Mouse (Mus musculus) cerebellum, adult 11 months (tissue): ENCODE measurements around the gene Eva1c.
"Not testable (repeated sequence)": the region's sequence is repeated elsewhere in the genome, so short reads cannot be mapped to it uniquely, and the experiment has no call there.

ENCODE experiments used
- DNase-seq: peaks from one replicate; pipeline ENCODE4 v3.0.0; 2022

The Eva1c gene

GRCm38 (mm10) chr16:90826457-90826856 lies at the start of gene Eva1c:
Gene Eva1c, plus strand, starts transcription at chr16:90826719.
- no peak for DNase-seq

- no peak for DNase-seq
Measured at GRCm38 (mm10) chr16:90779783-90780182, 46.7 kb upstream of the Eva1c start.

- DNase-seq: no peak
Measured at GRCm38 (mm10) chr16:90783302-90783701, 43.2 kb upstream of the Eva1c start.

GRCm38 (mm10) chr16:90785257-90785656 lies 41.3 kb upstream of the Eva1c start:
- no peak for DNase-seq

GRCm38 (mm10) chr16:90788580-90788979 lies 37.9 kb upstream of the Eva1c start:
- no peak for DNase-seq

GRCm38 (mm10) chr16:90790946-90791345 lies 35.6 kb upstream of the Eva1c start:
- no peak for DNase-seq

- DNase-seq: no peak
Measured at GRCm38 (mm10) chr16:90792066-90792465, 34.5 kb upstream of the Eva1c start.

DNA sequence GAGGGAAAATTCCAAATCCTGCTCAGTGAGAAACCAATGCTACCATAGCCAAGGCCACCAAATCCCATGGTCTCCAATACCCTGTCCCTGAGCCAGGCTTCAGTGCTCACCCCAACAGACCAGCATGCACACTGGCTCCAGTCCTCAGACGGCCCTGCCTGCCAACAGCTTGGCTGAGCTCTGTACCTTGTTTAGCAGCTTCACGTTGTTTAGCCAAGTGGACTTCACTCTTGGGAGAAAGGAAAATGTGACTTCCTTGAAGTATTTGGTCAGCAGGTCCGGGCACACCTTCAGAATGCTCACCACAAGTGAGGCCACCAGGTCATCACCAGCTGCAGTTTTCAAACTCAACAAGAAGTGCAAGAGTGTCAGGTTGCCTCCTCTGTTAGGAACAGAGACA lies 34.0 kb upstream of the Eva1c start:
- DNase-seq: no peak

- no peak for DNase-seq
Measured at GRCm38 (mm10) chr16:90794708-90795107, 31.8 kb upstream of the Eva1c start.

DNA sequence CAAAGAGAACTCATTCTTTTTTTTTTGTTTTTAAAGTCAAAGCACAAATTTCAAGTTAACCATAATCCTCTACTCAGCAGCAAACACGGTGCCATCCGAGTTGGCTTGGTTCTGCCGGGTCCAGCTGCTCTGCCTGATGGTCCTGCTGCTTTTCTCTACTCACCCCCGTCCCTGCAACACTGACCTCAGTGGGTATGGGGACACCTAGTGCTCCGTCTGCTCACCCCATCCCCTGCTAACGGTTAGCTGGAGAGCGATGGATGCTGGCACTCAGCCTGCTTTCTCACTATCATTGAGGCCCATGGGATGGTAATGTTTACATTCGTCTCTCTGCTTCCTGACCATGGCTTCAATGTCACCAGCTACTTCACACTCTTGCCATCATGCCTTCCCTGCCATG lies 28.1 kb upstream of the Eva1c start:
- no peak for DNase-seq

- no peak for DNase-seq
Measured at GRCm38 (mm10) chr16:90798848-90799247, 27.7 kb upstream of the Eva1c start.

DNA sequence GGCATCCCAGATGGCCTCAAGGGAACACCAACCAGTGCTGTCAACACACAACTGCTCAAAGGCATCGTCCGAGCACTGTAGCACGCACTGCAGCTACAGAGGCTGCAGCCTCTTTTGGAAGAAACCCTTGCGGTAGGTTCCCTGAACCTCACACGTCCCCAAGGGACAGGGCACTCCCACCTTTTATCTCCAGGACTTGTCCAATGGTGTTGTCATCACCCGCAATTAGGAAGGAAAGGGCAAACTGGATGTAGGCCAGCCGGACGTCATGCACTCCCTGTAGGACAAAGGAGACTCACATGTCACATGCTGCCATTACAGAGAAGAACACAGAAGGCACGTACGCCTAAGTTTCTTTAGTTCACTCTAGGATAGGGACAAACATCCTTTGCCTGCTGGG lies 26.7 kb upstream of the Eva1c start:
- no peak for DNase-seq

- no peak for DNase-seq
Measured at GRCm38 (mm10) chr16:90801251-90801650, 25.3 kb upstream of the Eva1c start.

DNA sequence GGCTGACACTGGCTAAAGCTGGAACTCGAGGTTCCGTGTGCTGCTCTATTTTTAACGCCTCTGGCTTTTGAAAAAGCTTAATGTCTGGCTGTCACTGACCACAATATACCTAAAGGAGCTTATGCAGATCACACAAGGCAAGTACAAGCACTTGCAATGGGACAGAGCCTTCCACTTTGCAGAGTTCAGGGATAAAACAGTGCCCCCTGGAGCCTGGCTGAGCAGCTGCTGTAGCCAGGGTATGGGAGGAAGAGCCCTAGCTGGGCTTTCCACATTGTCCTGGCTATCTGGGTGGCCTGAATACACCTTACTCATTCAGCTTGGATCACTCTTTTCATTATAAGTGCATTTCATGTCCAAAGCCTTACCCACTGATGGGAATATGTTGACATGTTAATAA lies 24.6 kb upstream of the Eva1c start:
- no peak for DNase-seq

DNA sequence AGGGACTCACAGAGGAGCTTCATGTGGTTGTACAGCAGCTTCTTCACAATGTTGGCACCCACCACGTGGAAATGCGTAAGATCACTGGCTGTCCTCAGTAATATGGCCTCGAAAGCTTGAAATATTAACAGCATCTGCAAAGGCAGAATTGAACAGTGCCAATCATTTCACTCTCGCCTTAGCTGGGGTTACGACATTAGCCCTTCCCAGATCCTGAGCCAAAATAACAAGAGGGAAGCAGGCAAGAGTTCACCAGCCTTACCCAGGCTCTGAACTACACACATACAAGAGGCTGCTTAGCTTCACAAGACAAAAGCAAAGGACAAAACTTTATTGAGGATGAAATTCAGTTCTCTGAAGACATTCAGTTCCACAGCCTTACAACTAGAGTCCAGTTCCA lies 22.1 kb upstream of the Eva1c start:
- DNase-seq: no peak

DNA sequence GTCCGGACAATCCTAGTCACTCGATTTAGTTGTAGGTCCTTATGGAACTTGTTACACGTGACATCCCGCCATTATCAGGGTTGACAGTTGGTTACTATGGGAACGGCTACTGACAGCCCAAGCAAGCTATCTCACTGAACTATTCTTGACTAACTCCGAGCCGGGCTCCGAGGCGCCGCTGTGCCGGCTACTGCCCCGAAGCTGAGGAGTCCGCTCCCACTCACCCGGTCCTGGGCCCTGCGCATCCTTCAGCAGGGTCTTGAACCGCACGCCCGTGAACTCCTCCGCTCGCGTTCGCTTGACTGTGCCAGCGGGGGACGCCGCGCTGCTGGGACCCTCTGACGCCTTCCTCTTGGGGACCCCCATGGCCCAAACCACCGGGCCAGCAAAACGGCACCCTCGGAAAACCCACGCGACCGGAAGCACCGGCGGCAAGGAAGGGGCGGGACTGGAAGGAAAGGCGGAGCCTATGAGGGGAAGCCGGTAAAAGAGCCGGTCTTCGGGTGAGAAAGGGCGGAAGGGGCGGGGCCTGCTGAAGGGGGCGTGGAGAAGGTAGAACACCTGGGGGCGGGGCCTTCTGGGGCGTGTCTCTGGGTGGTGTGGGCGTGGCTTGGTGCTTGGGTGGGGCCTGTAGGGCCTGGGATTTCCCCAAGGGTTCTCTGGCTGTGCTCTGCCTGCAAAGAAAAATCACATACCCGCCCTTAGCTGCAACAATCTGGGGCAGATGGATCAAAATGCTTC lies 16.4 kb upstream of the Eva1c start, which contains the start of gene Urb1:
Gene Urb1, minus strand, starts transcription at position 439 of the 741 bp plus-strand sequence.
- peak; percentile 99 for DNase-seq

GRCm38 (mm10) chr16:90810716-90811256 lies 15.7 kb upstream of the Eva1c start:
- no peak for DNase-seq

GRCm38 (mm10) chr16:90812086-90812485 lies 14.4 kb upstream of the Eva1c start:
- DNase-seq: no peak

- no peak for DNase-seq
Measured at GRCm38 (mm10) chr16:90820326-90820725, 6.2 kb upstream of the Eva1c start.

DNA sequence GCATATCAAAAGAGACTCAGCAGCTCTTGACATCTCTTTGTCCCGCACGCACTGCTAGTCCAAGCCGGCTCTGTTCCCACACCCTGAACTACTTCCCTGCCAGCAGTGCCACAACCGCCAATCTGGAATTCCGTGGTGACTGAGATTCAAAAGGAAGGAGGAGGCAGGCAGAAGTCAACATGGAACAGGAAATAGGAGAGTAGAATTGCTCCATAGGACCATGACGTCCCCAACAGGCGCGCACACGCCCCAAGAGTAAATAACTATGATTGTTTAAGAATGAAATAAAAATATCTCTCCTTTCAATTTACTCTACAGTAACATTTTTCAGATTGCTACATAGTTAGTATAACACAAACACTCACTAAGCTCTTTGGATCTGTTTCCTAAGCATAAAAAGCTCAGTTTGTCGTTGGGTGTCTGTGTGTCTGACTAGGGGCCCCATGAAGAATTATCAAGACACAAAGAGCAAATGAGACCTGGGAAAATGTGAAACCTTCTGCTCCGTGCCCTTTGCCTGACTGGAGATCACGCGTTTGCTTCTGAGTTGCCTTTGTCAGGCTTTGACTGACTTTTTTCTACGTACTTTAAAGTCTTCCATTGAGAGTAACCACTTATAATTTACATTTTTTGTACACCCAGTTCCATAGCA lies 5.3 kb upstream of the Eva1c start:
- DNase-seq: no peak

DNA sequence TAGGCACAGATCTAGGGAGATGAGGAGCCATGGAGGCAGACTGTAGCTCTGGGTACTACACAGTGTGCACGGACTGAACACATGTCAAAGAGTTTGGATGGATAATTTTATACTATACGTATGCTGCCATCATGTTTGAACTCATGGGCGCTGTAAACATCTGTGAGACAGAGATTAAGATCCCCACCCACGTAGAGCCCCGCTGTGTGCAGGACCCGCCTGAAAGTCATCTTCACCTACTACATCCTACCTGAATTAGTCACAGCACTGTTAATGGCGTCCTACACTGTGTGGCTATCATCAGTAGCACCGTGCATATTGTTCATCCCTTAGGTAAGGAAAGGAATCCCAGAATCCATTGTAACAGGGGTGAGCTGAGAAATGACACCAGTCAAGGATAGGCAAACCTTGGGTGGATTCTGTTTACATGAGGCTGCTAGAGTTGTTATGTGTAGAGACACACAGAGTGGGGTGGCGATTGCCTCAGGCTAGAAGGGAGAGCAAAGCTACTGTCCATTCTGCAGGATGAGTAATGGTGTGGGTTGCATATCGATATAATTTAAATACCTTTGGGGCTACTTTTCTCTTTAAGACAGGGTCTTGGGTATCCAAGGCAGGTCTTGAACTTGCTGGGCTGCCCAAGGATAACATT lies 4.1 kb upstream of the Eva1c start:
- DNase-seq: no peak

DNA sequence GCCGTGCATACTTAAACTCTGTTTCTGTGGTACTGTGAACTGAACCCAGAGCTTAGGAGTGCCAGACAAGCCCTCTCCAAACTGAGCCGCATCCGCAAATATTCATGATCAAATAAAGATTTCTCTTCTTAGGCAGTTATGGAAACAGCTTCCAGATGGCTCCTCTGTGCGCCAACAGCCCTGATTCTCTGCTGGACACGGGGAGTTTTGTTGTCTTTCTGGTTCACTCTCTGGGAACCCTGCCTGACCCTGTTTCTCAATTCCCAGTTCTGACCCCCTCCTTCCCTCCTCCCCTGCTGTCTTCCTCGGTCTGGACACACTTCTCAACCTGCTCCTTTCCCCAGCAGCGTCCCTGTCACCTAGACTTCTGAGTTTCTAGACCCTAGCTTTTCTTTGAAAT lies 3.5 kb upstream of the Eva1c start:
- DNase-seq: no peak

DNA sequence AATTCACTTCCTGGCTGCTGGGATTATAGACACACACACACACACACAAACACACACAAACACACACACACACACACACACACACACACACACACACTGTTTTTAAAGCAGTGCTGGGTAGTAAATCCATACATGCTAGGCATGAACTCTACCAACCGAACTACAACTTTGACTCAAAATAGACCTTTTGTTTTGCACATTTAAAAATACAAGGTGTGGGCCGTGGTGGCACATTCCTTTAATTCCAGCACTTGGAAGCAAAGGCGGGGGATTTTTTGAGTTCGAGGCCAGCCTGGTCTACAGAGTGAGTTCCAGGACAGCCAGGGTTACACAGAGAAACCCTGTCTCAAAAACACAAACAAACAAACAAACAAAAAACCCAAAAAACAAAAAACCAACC lies 2.5 kb upstream of the Eva1c start:
- DNase-seq: not testable (repeated sequence)

DNA sequence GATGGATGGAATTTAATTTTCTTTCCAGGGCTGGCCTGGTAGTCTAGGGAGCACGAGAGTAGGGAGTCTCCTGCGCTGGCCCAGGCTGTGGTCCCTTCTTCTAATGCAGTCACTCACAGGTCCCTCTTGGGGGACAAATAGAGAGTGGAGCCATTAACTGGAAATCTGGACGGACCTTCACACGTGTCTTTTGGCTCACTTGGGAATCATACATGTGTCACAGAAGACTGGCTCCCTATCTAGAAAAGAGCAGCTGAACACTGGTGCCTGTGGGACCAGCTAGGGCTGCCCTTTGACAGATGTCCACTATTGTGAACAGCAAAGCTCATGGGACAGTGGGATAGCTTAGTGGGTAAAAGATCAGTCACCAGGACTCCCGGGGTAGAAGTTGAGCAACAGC lies 478 bp upstream of the Eva1c start:
- DNase-seq: no peak
